Mouse (Mus musculus): ENCODE data around the gene Ms4a15. TPM values are rescaled to one million over a fixed set of nuclear protein-coding genes. Genes with fewer than 3 reads are reported as not detected.
A peak's percentile ranks its signal among the peaks of the same experiment; 100 is the strongest.

Ms4a15 gene
- total and polyA plus RNA-seq, 3 experiments, result not detected

- Histone ChIP-seq H3K36me3 (ENCODE audit: control insufficient read depth, insufficient read depth, low read length) (no peaks in the 10 kb centered on the region), H3K4me3 (peak overlapping the region; percentile 65), H3K4me1 (ENCODE audit: control insufficient read depth, insufficient read depth, low read length) (peaks cover 9% of the 10 kb centered on the region), H3K27ac (peak overlapping the region; percentile 20), H3K27me3 (ENCODE audit: control insufficient read depth, insufficient read depth, low read length) (no peaks in the 10 kb centered on the region), H3K79me2 (replicated peaks; ENCODE audit: control insufficient read depth, insufficient read depth, low read length) (no peaks in the 10 kb centered on the region), H3K9ac (ENCODE audit: low read depth, low read length) (peak overlapping the region; percentile 63)
- under 1% methylated on average over 20 of the region's 20 CpGs for WGBS
- TF ChIP-seq POLR2A (IDR thresholded peaks at IDR 0.05; ENCODE audit: insufficient read depth, low read depth, low read length), result no peak
- TF ChIP-seq CTCF (IDR thresholded peaks at IDR 0.05), result no peak
- TF ChIP-seq EP300 (IDR thresholded peaks at IDR 0.05; ENCODE audit: insufficient read depth, low read depth, low read length), result no peak
- peak in 1 of 2 experiments; percentile 14 for DNase-seq
- intact Hi-C loops (cut with DNase I), result loop anchor here (2.0 kb wide), 1 partner anchor 54 kb away; the partner anchor contains the start of gene Prpf19
Measured at GRCm38 (mm10) chr19:10948416-10948815, 44.6 kb downstream of the Ms4a15 start.

GRCm38 (mm10) chr19:10947219-10947618 is 45.8 kb downstream of the Ms4a15 start:
- 86% methylated on average over 5 of the region's 5 CpGs for WGBS
- intact Hi-C loops (cut with DNase I), result no loop called here
- Histone ChIP-seq H3K27me3 (ENCODE audit: control insufficient read depth, insufficient read depth, low read length) (no peaks in the 10 kb centered on the region), H3K27ac (no peak overlapping the region), H3K4me3 (no peak overlapping the region), H3K79me2 (replicated peaks; ENCODE audit: control insufficient read depth, insufficient read depth, low read length) (no peaks in the 10 kb centered on the region), H3K4me1 (ENCODE audit: control insufficient read depth, insufficient read depth, low read length) (peaks cover 8% of the 10 kb centered on the region), H3K9ac (ENCODE audit: low read depth, low read length) (no peak overlapping the region; the same call in 1 of the 2 replicates), H3K36me3 (ENCODE audit: control insufficient read depth, insufficient read depth, low read length) (no peaks in the 10 kb centered on the region)
- DNase-seq, result no peak
- TF ChIP-seq EP300 (IDR thresholded peaks at IDR 0.05; ENCODE audit: insufficient read depth, low read depth, low read length), result no peak

GRCm38 (mm10) chr19:10946506-10946905 is 46.5 kb downstream of the Ms4a15 start:
- H3K9ac ChIP-seq (ENCODE audit: low read depth, low read length), result no peak overlapping the region
- intact Hi-C loops (cut with DNase I), result no loop called here
- no peak for TF ChIP-seq POLR2A (IDR thresholded peaks at IDR 0.05; ENCODE audit: insufficient read depth, low read depth, low read length)
- TF ChIP-seq CTCF (IDR thresholded peaks at IDR 0.05), result no peak
- no peak for TF ChIP-seq EP300 (IDR thresholded peaks at IDR 0.05; ENCODE audit: insufficient read depth, low read depth, low read length)

GRCm38 (mm10) chr19:10943955-10944354 is 49.1 kb downstream of the Ms4a15 start:
- no peak for TF ChIP-seq CTCF (IDR thresholded peaks at IDR 0.05)
- no peak for TF ChIP-seq POLR2A (IDR thresholded peaks at IDR 0.05; ENCODE audit: insufficient read depth, low read depth, low read length)
- no peak for TF ChIP-seq EP300 (IDR thresholded peaks at IDR 0.05; ENCODE audit: insufficient read depth, low read depth, low read length)
- Histone ChIP-seq H3K4me3 (no peak overlapping the region), H3K27me3 (ENCODE audit: control insufficient read depth, insufficient read depth, low read length) (no peaks in the 10 kb centered on the region), H3K79me2 (replicated peaks; ENCODE audit: control insufficient read depth, insufficient read depth, low read length) (no peaks in the 10 kb centered on the region), H3K9ac (ENCODE audit: low read depth, low read length) (no peak overlapping the region), H3K36me3 (ENCODE audit: control insufficient read depth, insufficient read depth, low read length) (no peaks in the 10 kb centered on the region), H3K4me1 (ENCODE audit: control insufficient read depth, insufficient read depth, low read length) (peaks cover 6% of the 10 kb centered on the region), H3K27ac (no peak overlapping the region)
- no peak for DNase-seq
- WGBS, result 61% methylated on average over 3 of the region's 3 CpGs
- intact Hi-C loops (cut with DNase I), result no loop called here

More at GRCm38 (mm10) chr19:10946506-10946905, 46.5 kb downstream of the Ms4a15 start:
- H3K27ac ChIP-seq, result no peak overlapping the region
- 43% methylated on average over 3 of the region's 3 CpGs for WGBS
- H3K4me1 ChIP-seq (ENCODE audit: control insufficient read depth, insufficient read depth, low read length), result peaks cover 8% of the 10 kb centered on the region
- no peaks in the 10 kb centered on the region for H3K36me3 ChIP-seq (ENCODE audit: control insufficient read depth, insufficient read depth, low read length)
- H3K27me3 ChIP-seq (ENCODE audit: control insufficient read depth, insufficient read depth, low read length), result no peaks in the 10 kb centered on the region
- no peak for DNase-seq
- H3K4me3 ChIP-seq, result no peak overlapping the region
- no peaks in the 10 kb centered on the region for H3K79me2 ChIP-seq (replicated peaks; ENCODE audit: control insufficient read depth, insufficient read depth, low read length)

- intact Hi-C loops (cut with DNase I), result no loop called here
Measured at GRCm38 (mm10) chr19:10940801-10941457, 52.1 kb downstream of the Ms4a15 start.

GRCm38 (mm10) chr19:10940097-10940800 is 52.8 kb downstream of the Ms4a15 start:
- TF ChIP-seq POLR2A (IDR thresholded peaks at IDR 0.05; ENCODE audit: insufficient read depth, low read depth, low read length) (no peak), EP300 (IDR thresholded peaks at IDR 0.05; ENCODE audit: insufficient read depth, low read depth, low read length) (no peak), CTCF (IDR thresholded peaks at IDR 0.05) (peak; percentile 75)
- Histone ChIP-seq H3K79me2 (replicated peaks; ENCODE audit: control insufficient read depth, insufficient read depth, low read length) (no peaks in the 10 kb centered on the region), H3K27me3 (ENCODE audit: control insufficient read depth, insufficient read depth, low read length) (no peaks in the 10 kb centered on the region), H3K27ac (no peak overlapping the region), H3K4me1 (ENCODE audit: control insufficient read depth, insufficient read depth, low read length) (no peaks in the 10 kb centered on the region; the same call in 1 of the 2 replicates), H3K36me3 (ENCODE audit: control insufficient read depth, insufficient read depth, low read length) (no peaks in the 10 kb centered on the region), H3K9ac (ENCODE audit: low read depth, low read length) (no peak overlapping the region), H3K4me3 (peak overlapping the region; percentile 20; the same call in 1 of the 2 replicates)
- DNase-seq, result peak; percentile 53 to 63
- WGBS, result 29% methylated on average over 37 of the region's 37 CpGs
- intact Hi-C loops (cut with DNase I), result no loop called here

More at GRCm38 (mm10) chr19:10940801-10941457, 52.1 kb downstream of the Ms4a15 start:
- no peaks in the 10 kb centered on the region for H3K36me3 ChIP-seq (ENCODE audit: control insufficient read depth, insufficient read depth, low read length)
- no peaks in the 10 kb centered on the region; the same call in 1 of the 2 replicates for H3K4me1 ChIP-seq (ENCODE audit: control insufficient read depth, insufficient read depth, low read length)
- H3K27me3 ChIP-seq (ENCODE audit: control insufficient read depth, insufficient read depth, low read length), result no peaks in the 10 kb centered on the region
- 21% methylated on average over 40 of the region's 40 CpGs for WGBS
- TF ChIP-seq CTCF (IDR thresholded peaks at IDR 0.05) (no peak), POLR2A (IDR thresholded peaks at IDR 0.05; ENCODE audit: insufficient read depth, low read depth, low read length) (no peak), EP300 (IDR thresholded peaks at IDR 0.05; ENCODE audit: insufficient read depth, low read depth, low read length) (no peak)
- H3K79me2 ChIP-seq (replicated peaks; ENCODE audit: control insufficient read depth, insufficient read depth, low read length), result no peaks in the 10 kb centered on the region
- peak overlapping the region; percentile 24; the same call in 1 of the 2 replicates for H3K9ac ChIP-seq (ENCODE audit: low read depth, low read length)
- no peak for DNase-seq
- H3K4me3 ChIP-seq, result peak overlapping the region; percentile 20; the same call in 1 of the 2 replicates
- no peak overlapping the region for H3K27ac ChIP-seq

Data from heart, adult 2 months (tissue).